Comparison of ENCODE assay signal across 18 mouse cellular contexts in genomic region chr10:81599630-81600029, GRCm38 (mm10). TPM values are rescaled to one million over a fixed set of nuclear protein-coding genes. Genes with fewer than 3 reads are reported as not detected.
A peak's percentile ranks its signal among the peaks of the same experiment; 100 is the strongest.
DNase-seq lines count a peak whose midpoint lies in the region; ATAC-seq and TF ChIP-seq lines count a peak whose summit lies in the region.
"Had no signal": no experiment of that assay in that cellular context is flagged by ENCODE, and none has a peak within 500 bp of the region (broad histone marks: within the 10 kb centered on the region; RNA-seq: fewer than 3 reads in every experiment).

No protein-coding gene starts in this region.

- no peak overlapping the region for H3K4me3 ChIP-seq in embryonic facial prominence, embryonic 12.5 days
- H3K4me3 ChIP-seq in embryonic facial prominence, embryonic 10.5 days, result no peak overlapping the region
- H3K4me3 ChIP-seq in kidney, embryonic 14.5 days (ENCODE audit: low read length), result no peak overlapping the region
- H3K4me3 ChIP-seq in thymus, adult 2 months (ENCODE audit: control insufficient read depth, insufficient read depth, low read length), result no peak overlapping the region
- H3K4me3 ChIP-seq: forebrain, embryonic 15.5 days; heart, embryonic 15.5 days; hindbrain, embryonic 13.5 days had no signal

- H3K27me3 ChIP-seq in embryonic facial prominence, embryonic 12.5 days, result peaks cover 4% of the 10 kb centered on the region; the same call in 1 of the 2 replicates
- peaks cover 70% of the 10 kb centered on the region for H3K27me3 ChIP-seq in embryonic facial prominence, embryonic 10.5 days (replicated peaks; ENCODE audit: low read depth, poor library complexity, severe bottlenecking)
- H3K27me3 ChIP-seq in kidney, embryonic 14.5 days (ENCODE audit: control insufficient read depth, insufficient read depth, low read length), result no peaks in the 10 kb centered on the region
- no peaks in the 10 kb centered on the region for H3K27me3 ChIP-seq in thymus, adult 2 months (ENCODE audit: control insufficient read depth, insufficient read depth, low read length)

- H3K36me3 ChIP-seq in embryonic facial prominence, embryonic 12.5 days, result no peaks in the 10 kb centered on the region
- no peaks in the 10 kb centered on the region for H3K36me3 ChIP-seq in embryonic facial prominence, embryonic 10.5 days (replicated peaks)
- no peaks in the 10 kb centered on the region for H3K36me3 ChIP-seq in kidney, embryonic 14.5 days (ENCODE audit: control insufficient read depth, insufficient read depth, low read length)
- H3K36me3 ChIP-seq in thymus, adult 2 months (ENCODE audit: control insufficient read depth, insufficient read depth, low read length), result no peaks in the 10 kb centered on the region
- H3K36me3 ChIP-seq: forebrain, embryonic 15.5 days; G1E; heart, embryonic 15.5 days; hindbrain, embryonic 13.5 days had no signal

- no peak for TF ChIP-seq CTCF in thymus, adult 2 months (IDR thresholded peaks at IDR 0.05; ENCODE audit: borderline replicate concordance, control insufficient read depth, extremely low read depth, insufficient read depth, low read length, poor library complexity)

- WGBS in embryonic facial prominence, embryonic 12.5 days, result 75% methylated on average over 5 of the region's 5 CpGs
- 67% methylated on average over 5 of the region's 5 CpGs for WGBS in embryonic facial prominence, embryonic 10.5 days
- 56% methylated on average over 5 of the region's 5 CpGs for WGBS in kidney, embryonic 14.5 days
- WGBS in thymus, adult 2 months, result 33% methylated on average over 5 of the region's 5 CpGs

- no peak for DNase-seq in embryonic facial prominence, embryonic 10.5 days (ENCODE audit: low spot score)
- no peak for DNase-seq in kidney, adult 18-20 months
- peak; percentile 32 for DNase-seq in thymus, postnatal 25 days
- no peak for DNase-seq in thymus, adult 2 months
- DNase-seq in embryo, embryonic 10.5 days (ENCODE audit: low spot score), result no peak
- DNase-seq: adrenal gland, adult 8-10 months; adrenal gland, postnatal 36 days; cerebellum, postnatal 36 days; gastrocnemius, postnatal 36 days; heart, postnatal 14 days; kidney, adult 11 months had no signal

- no peak overlapping the region for H3K4me2 ChIP-seq in embryonic facial prominence, embryonic 12.5 days (replicated peaks)
- H3K4me2 ChIP-seq in kidney, embryonic 14.5 days (replicated peaks; ENCODE audit: low read depth, low read length), result no peak overlapping the region
- H3K4me2 ChIP-seq: forebrain, embryonic 15.5 days had no signal

- ATAC-seq in embryonic facial prominence, embryonic 12.5 days (ENCODE audit: insufficient number of reproducible peaks, insufficient read depth, low FRiP score, low TSS enrichment), result no peak
- ATAC-seq in kidney, embryonic 14.5 days (ENCODE audit: low FRiP score, low TSS enrichment), result no peak
- ATAC-seq: forebrain, embryonic 15.5 days; hindbrain, postnatal 0 days had no signal

- H3K4me1 ChIP-seq in embryonic facial prominence, embryonic 12.5 days, result peaks cover 61% of the 10 kb centered on the region
- peaks cover 80% of the 10 kb centered on the region for H3K4me1 ChIP-seq in embryonic facial prominence, embryonic 10.5 days
- peaks cover 73% of the 10 kb centered on the region for H3K4me1 ChIP-seq in kidney, embryonic 14.5 days (ENCODE audit: control insufficient read depth, insufficient read depth, low read length)
- H3K4me1 ChIP-seq in thymus, adult 2 months (replicated peaks; ENCODE audit: control insufficient read depth, insufficient read depth, low read length), result peaks cover 74% of the 10 kb centered on the region

- H3K9me3 ChIP-seq in embryonic facial prominence, embryonic 12.5 days, result no peaks in the 10 kb centered on the region
- no peaks in the 10 kb centered on the region for H3K9me3 ChIP-seq in embryonic facial prominence, embryonic 10.5 days
- H3K9me3 ChIP-seq in kidney, embryonic 14.5 days (ENCODE audit: control insufficient read depth, low read length), result no peaks in the 10 kb centered on the region
- H3K9me3 ChIP-seq: forebrain, embryonic 15.5 days; G1E; heart, embryonic 15.5 days; hindbrain, embryonic 13.5 days had no signal

- H3K27ac ChIP-seq in embryonic facial prominence, embryonic 12.5 days, result peak overlapping the region; percentile 72; the same call in 1 of the 2 replicates
- no peak overlapping the region for H3K27ac ChIP-seq in embryonic facial prominence, embryonic 10.5 days (replicated peaks)
- H3K27ac ChIP-seq in kidney, embryonic 14.5 days (ENCODE audit: low read depth, low read length), result peak overlapping the region; percentile 33; the same call in 1 of the 2 replicates
- no peak overlapping the region for H3K27ac ChIP-seq in thymus, adult 2 months (ENCODE audit: control insufficient read depth, insufficient read depth, low read length)
- H3K27ac ChIP-seq: forebrain, embryonic 15.5 days; hindbrain, embryonic 13.5 days; hindbrain, postnatal 0 days had no signal

- no peak overlapping the region for H3K9ac ChIP-seq in embryonic facial prominence, embryonic 12.5 days
- H3K9ac ChIP-seq in kidney, embryonic 14.5 days (ENCODE audit: low read depth, low read length), result no peak overlapping the region
- H3K9ac ChIP-seq: forebrain, embryonic 15.5 days; heart, embryonic 15.5 days; hindbrain, embryonic 13.5 days had no signal

- TF ChIP-seq POLR2A in thymus, adult 2 months (IDR thresholded peaks at IDR 0.05; ENCODE audit: control insufficient read depth, extremely low read depth, insufficient read depth, low read length, poor library complexity), result no peak

RNA-seq across cellular contexts. Expression of gene Tle6, which starts 1.2 kb away (rescaled TPM):
- polyA plus RNA-seq in embryonic facial prominence, embryonic 12.5 days (2016; fragmentation: Nextera tagmentation; extraction: Ambion mirVana), result 14.4 and 16.2 TPM in 2 replicates
- polyA plus RNA-seq in embryonic facial prominence, embryonic 10.5 days (2016; fragmentation: Nextera tagmentation; extraction: Ambion mirVana), result 7.1 and 8.2 TPM in 2 replicates
- polyA plus RNA-seq in kidney, embryonic 14.5 days (2014; fragmentation: Nextera tagmentation; extraction: Ambion mirVana), result 12.6 and 15.5 TPM in 2 replicates
- polyA plus RNA-seq in thymus, adult 2 months (2012; rRNA removed), result 22.5 and 28.8 TPM in 2 replicates

RNA-seq across cellular contexts. Expression of gene BC025920, which starts 6.4 kb away (rescaled TPM):
- polyA plus RNA-seq in embryonic facial prominence, embryonic 12.5 days (2016; fragmentation: Nextera tagmentation; extraction: Ambion mirVana), result 1.6 and 1.7 TPM in 2 replicates
- 1.5 and 2.1 TPM in 2 replicates for polyA plus RNA-seq in embryonic facial prominence, embryonic 10.5 days (2016; fragmentation: Nextera tagmentation; extraction: Ambion mirVana)
- 0.84 and 0.86 TPM in 2 replicates for polyA plus RNA-seq in kidney, embryonic 14.5 days (2014; fragmentation: Nextera tagmentation; extraction: Ambion mirVana)
- 2.8 and 3.3 TPM in 2 replicates for polyA plus RNA-seq in thymus, adult 2 months (2012; rRNA removed)

RNA-seq across cellular contexts. Expression of gene Tle2, which starts 25.3 kb away (rescaled TPM):
- polyA plus RNA-seq in embryonic facial prominence, embryonic 12.5 days (2016; fragmentation: Nextera tagmentation; extraction: Ambion mirVana), result 59.2 and 71.1 TPM in 2 replicates
- polyA plus RNA-seq in embryonic facial prominence, embryonic 10.5 days (2016; fragmentation: Nextera tagmentation; extraction: Ambion mirVana), result 14.0 and 17.1 TPM in 2 replicates
- polyA plus RNA-seq in kidney, embryonic 14.5 days (2014; fragmentation: Nextera tagmentation; extraction: Ambion mirVana), result 29.3 and 30.4 TPM in 2 replicates
- polyA plus RNA-seq in thymus, adult 2 months (2012; rRNA removed), result 100 and 115 TPM in 2 replicates

RNA-seq across cellular contexts. Expression of gene Sirt6, which starts 28.0 kb away (rescaled TPM):
- 55.1 and 55.5 TPM in 2 replicates for polyA plus RNA-seq in embryonic facial prominence, embryonic 12.5 days (2016; fragmentation: Nextera tagmentation; extraction: Ambion mirVana)
- polyA plus RNA-seq in embryonic facial prominence, embryonic 10.5 days (2016; fragmentation: Nextera tagmentation; extraction: Ambion mirVana), result 55.1 and 59.2 TPM in 2 replicates
- polyA plus RNA-seq in kidney, embryonic 14.5 days (2014; fragmentation: Nextera tagmentation; extraction: Ambion mirVana), result 39.9 and 40.7 TPM in 2 replicates
- 81.9 and 84.7 TPM in 2 replicates for polyA plus RNA-seq in thymus, adult 2 months (2012; rRNA removed)

RNA-seq across cellular contexts. Expression of gene Ankrd24, which starts 28.7 kb away (rescaled TPM):
- 12.2 and 13.5 TPM in 2 replicates for polyA plus RNA-seq in embryonic facial prominence, embryonic 12.5 days (2016; fragmentation: Nextera tagmentation; extraction: Ambion mirVana)
- 5.3 and 7.3 TPM in 2 replicates for polyA plus RNA-seq in embryonic facial prominence, embryonic 10.5 days (2016; fragmentation: Nextera tagmentation; extraction: Ambion mirVana)
- polyA plus RNA-seq in kidney, embryonic 14.5 days (2014; fragmentation: Nextera tagmentation; extraction: Ambion mirVana), result 11.3 and 18.5 TPM in 2 replicates
- 16.3 and 19.1 TPM in 2 replicates for polyA plus RNA-seq in thymus, adult 2 months (2012; rRNA removed)

Comparison
In these comparisons a context has a peak if more than half of its experiments do, and no peak if none do; other contexts are left out.
1. H3K27ac ChIP-seq: peak in embryonic facial prominence, embryonic 12.5 days (single experiment) and kidney, embryonic 14.5 days (single experiment); none in embryonic facial prominence, embryonic 10.5 days (single experiment) and thymus, adult 2 months (single experiment).